Mouse (Mus musculus) gastrocnemius, adult 18-20 months (tissue): Measurements from ENCODE around the gene Ctdnep1. TPM values are rescaled to one million over a fixed set of nuclear protein-coding genes. Genes with fewer than 3 reads are reported as not detected.

Source experiments
- DNase-seq: peaks from one replicate; pipeline ENCODE4 v3.0.0; 2021; ENCODE audit warnings: low spot score
- microRNA-seq: library from miRNA; unstranded; fragments of <30 nt; microRNA quantifications from one replicate; pipeline ENCODE4 v1.2.0, GENCODE M21; 2021
- total RNA-seq, 2 experiments: library from RNA; stranded (reverse); gene quantifications; 2 replicates each; pipeline ENCODE4 v1.2.3; 2021

Gene Ctdnep1
- total RNA-seq, 2 experiments from 2014 or later = 222 to 237 TPM

GRCm38 (mm10) chr11:70027397-70027796 is 46.4 kb downstream of the Ctdnep1 start:
- no peak for DNase-seq

GRCm38 (mm10) chr11:70028401-70029129 is 47.6 kb downstream of the Ctdnep1 start:
- DNase-seq = peak; percentile 41

- peak; percentile 88 for DNase-seq
Observed at GRCm38 (mm10) chr11:70029130-70029801, 48.3 kb downstream of the Ctdnep1 start.

GRCm38 (mm10) chr11:70029829-70030550 is 49.0 kb downstream of the Ctdnep1 start:
- DNase-seq = no peak

- no peak for DNase-seq
Observed at GRCm38 (mm10) chr11:70030651-70031320, 49.8 kb downstream of the Ctdnep1 start.

- no peak for DNase-seq
Observed at GRCm38 (mm10) chr11:70031321-70031670, 50.3 kb downstream of the Ctdnep1 start.

- no peak for DNase-seq
Observed at GRCm38 (mm10) chr11:70038174-70038573, 57.2 kb downstream of the Ctdnep1 start.

GRCm38 (mm10) chr11:70039631-70040030 is 58.7 kb downstream of the Ctdnep1 start:
- no peak for DNase-seq

- DNase-seq = no peak
Observed at GRCm38 (mm10) chr11:70040184-70040583, 59.2 kb downstream of the Ctdnep1 start.

Small RNAs within 50 kb of the gene (microRNA-seq; reads per million reads assigned to microRNA genes)
- gene Gm44349 (not detected), gene Mir324 (790 reads per million, percentile 81 among the genes with 10 or more reads in this experiment)

Other genes with a start within 250 kb of the Ctdnep1 start
- 10 to 100 TPM; 33.0 to 33.9 TPM for gene Polr2a, start 222.5 kb upstream of the Ctdnep1 start, total RNA-seq
- not detected for gene Slc35g3, start 219.2 kb upstream of the Ctdnep1 start, total RNA-seq
- 10 to 100 TPM; 37.1 to 37.5 TPM for gene Zbtb4, start 215.2 kb upstream of the Ctdnep1 start, total RNA-seq
- 10 to 100 TPM; 30.6 to 31.2 TPM for gene Chrnb1, start 185.2 kb upstream of the Ctdnep1 start, total RNA-seq
- 1 to 10 TPM; 3.5 to 4.0 TPM for gene Fgf11, start 179.3 kb upstream of the Ctdnep1 start, total RNA-seq
- under 1 TPM; 0.14 to 0.18 TPM for gene Tmem102, start 175.5 kb upstream of the Ctdnep1 start, total RNA-seq
- not detected for gene Gm39566, start 165.9 kb upstream of the Ctdnep1 start, total RNA-seq
- not detected for gene Spem2, start 162.7 kb upstream of the Ctdnep1 start, total RNA-seq
- not detected for gene Spem1, start 159.0 kb upstream of the Ctdnep1 start, total RNA-seq
- 1 to 10 TPM; 1.9 to 2.9 TPM for gene Nlgn2, start 143.4 kb upstream of the Ctdnep1 start, total RNA-seq
- 100 to 1,000 TPM; 141 to 164 TPM for gene Tmem256, start 142.6 kb upstream of the Ctdnep1 start, total RNA-seq
- 10 to 100 TPM; 10.1 to 12.7 TPM for gene Plscr3, start 134.8 kb upstream of the Ctdnep1 start, total RNA-seq
- under 1 TPM in 1 of 2 experiments, not detected in 1; 0.07 TPM for gene Tnk1, start 122.4 kb upstream of the Ctdnep1 start, total RNA-seq
- not detected for gene Tmem95, start 103.1 kb upstream of the Ctdnep1 start, total RNA-seq
- gene Kctd11, start 99.8 kb upstream of the Ctdnep1 start, total RNA-seq = 1 to 10 TPM; 1.3 to 1.5 TPM
- under 1 TPM; 0.21 to 0.30 TPM for gene Acap1, start 85.6 kb upstream of the Ctdnep1 start, total RNA-seq
- gene 2810408A11Rik, start 80.2 kb upstream of the Ctdnep1 start, total RNA-seq = under 1 TPM; 0.24 to 0.25 TPM
- gene Neurl4, start 80.1 kb upstream of the Ctdnep1 start, total RNA-seq = 10 to 100 TPM; 25.9 to 27.4 TPM
- gene Gps2, start 67.3 kb upstream of the Ctdnep1 start, total RNA-seq = 10 to 100 TPM; 50.8 to 55.8 TPM
- 100 to 1,000 TPM; 408 to 425 TPM for gene Eif5a, start 59.2 kb upstream of the Ctdnep1 start, total RNA-seq
- gene Ybx2, start 45.4 kb upstream of the Ctdnep1 start, total RNA-seq = 10 to 100 TPM in 1 of 2 experiments, 1 to 10 TPM in 1; 9.3 to 11.4 TPM
- gene Slc2a4, start 33.0 kb upstream of the Ctdnep1 start, total RNA-seq = 100 to 1,000 TPM; 424 to 439 TPM
- gene Cldn7, start 16.4 kb upstream of the Ctdnep1 start, total RNA-seq = not detected
- 10 to 100 TPM; 35.1 to 35.3 TPM for gene Elp5, start 1.4 kb downstream of the Ctdnep1 start, total RNA-seq
- 100 to 1,000 TPM; 211 to 222 TPM for gene Gabarap, start 10.0 kb downstream of the Ctdnep1 start, total RNA-seq
- 10 to 100 TPM; 18.0 to 19.2 TPM for gene Phf23, start 14.6 kb downstream of the Ctdnep1 start, total RNA-seq
- 1 to 10 TPM; 3.5 to 4.3 TPM for gene Dvl2, start 19.4 kb downstream of the Ctdnep1 start, total RNA-seq
- gene Acadvl, start 34.3 kb downstream of the Ctdnep1 start, total RNA-seq = 100 to 1,000 TPM; 319 to 378 TPM
- gene Dlg4, start 35.8 kb downstream of the Ctdnep1 start, total RNA-seq = 1 to 10 TPM; 3.4 to 5.3 TPM
- not detected for gene Asgr1, start 72.9 kb downstream of the Ctdnep1 start, total RNA-seq
- gene Asgr2, start 111.5 kb downstream of the Ctdnep1 start, total RNA-seq = under 1 TPM in 1 of 2 experiments, not detected in 1; 0.47 TPM
- gene Mgl2, start 149.2 kb downstream of the Ctdnep1 start, total RNA-seq = 1 to 10 TPM in 1 of 2 experiments, under 1 TPM in 1; 0.87 to 2.0 TPM
- gene Clec10a, start 175.0 kb downstream of the Ctdnep1 start, total RNA-seq = 1 to 10 TPM; 3.2 to 3.3 TPM
- gene Slc16a11, start 231.6 kb downstream of the Ctdnep1 start, total RNA-seq = under 1 TPM in 1 of 2 experiments, not detected in 1; 0.50 TPM
- under 1 TPM; 0.14 to 0.50 TPM for gene Slc16a13, start 239.9 kb downstream of the Ctdnep1 start, total RNA-seq
- 1 to 10 TPM in 1 of 2 experiments, under 1 TPM in 1; 0.82 to 5.1 TPM for gene Bcl6b, start 248.6 kb downstream of the Ctdnep1 start, total RNA-seq